Mouse (Mus musculus) fibroblast of lung, adult 2 months (primary cell): ENCODE measurements around the gene Adh5.

Experiments used
- DNase-seq: peaks from one replicate; pipeline ENCODE4 v3.0.0-alpha.2; 2011; ENCODE audit warnings: low read depth

Adh5 gene

DNA sequence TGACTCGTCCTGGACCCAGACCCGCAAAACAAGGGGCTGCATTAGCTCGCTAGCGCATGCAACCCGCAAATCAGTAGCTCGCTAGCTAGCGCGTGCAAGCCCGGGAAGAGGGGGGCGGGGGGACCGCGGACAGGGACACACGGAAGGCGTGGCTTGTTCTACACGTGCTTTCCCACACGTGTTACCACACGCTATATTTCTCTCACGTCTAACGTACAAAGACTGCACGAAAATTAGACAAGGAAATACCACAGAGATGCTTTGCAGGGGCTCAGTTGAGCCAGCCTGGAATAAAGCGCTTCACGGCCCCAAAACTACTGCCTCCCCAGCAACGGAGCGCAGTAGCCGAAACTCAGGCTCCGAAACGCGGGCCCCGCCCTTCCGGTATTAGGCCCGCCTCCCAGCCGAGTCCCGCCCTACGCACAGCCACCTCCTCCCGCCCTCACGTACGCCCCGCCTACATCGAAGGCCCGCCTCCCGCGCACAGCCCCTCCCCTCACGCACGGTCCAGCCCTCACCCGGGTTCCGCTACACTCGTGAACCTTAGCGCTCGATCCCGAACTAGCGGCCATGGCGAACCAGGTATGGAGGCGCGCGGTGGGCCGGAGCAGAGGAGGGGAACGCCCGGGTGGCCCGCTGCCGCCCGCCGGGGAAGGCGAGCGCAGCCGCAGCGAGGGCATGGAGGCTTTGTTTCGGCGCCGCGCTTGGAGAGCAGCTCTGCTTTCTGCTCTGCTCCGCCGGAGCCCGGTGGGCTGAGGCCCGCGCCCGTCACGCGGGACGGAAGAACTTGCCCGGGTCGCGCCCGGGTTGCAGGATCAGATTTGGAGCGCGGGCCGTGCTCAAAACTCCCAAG, at the start of gene Adh5:
TSS of gene Adh5 (plus strand) at position 482 of the 853 bp plus-strand sequence.
- peak; percentile 80 for DNase-seq

DNA sequence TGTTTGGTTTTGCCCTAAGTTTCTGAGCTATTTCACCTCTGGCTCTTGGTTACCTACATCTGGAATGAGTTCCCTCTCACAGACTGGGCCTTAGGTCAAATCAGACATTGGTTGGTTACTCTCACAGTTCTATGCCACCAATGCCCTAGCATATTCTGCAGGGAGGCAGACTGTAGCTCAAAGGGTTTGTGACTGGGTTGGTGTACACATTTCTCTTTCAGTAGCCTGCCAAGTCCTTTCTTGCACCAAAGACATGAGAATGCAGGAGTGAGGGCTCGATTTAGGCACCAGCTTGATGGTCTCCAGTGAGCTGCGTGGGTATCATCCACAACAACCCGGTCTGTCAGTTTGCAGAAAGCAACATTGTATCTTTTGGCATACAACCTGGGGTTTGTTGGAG, 38.0 kb upstream of the Adh5 start:
- no peak for DNase-seq

- no peak for DNase-seq
These were observed 37.6 kb upstream of the Adh5 start for GRCm38 (mm10) chr3:138405341-138405740.

DNA sequence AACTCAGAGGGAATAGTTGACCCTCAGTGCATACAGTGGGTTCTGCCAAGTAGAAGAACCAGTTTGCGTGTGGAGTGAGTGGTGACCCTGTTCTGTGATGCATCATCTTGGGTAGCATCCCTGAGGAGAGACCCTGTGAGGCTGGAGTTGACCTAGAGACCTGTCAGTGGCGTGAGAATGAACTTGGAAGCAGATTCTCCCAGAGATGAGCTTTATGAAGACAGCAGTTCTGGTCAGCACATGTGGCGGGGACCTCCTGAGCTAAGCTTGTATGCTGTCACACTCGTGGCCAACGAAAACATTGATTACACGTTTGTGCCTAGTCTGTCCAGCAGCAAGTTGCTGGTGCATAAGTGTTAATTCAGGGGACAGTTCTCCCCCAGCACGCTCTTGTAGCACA, 37.1 kb upstream of the Adh5 start:
- DNase-seq = no peak

GRCm38 (mm10) chr3:138407920-138408319, 35.0 kb upstream of the Adh5 start:
- no peak for DNase-seq

GRCm38 (mm10) chr3:138409585-138409984, 33.3 kb upstream of the Adh5 start:
- DNase-seq = no peak

GRCm38 (mm10) chr3:138410211-138410610, 32.7 kb upstream of the Adh5 start:
- no peak for DNase-seq

GRCm38 (mm10) chr3:138415121-138415690, 27.7 kb upstream of the Adh5 start, which contains the start of gene Adh4:
TSS of gene Adh4 (plus strand) at chr3:138415466.
- DNase-seq = no peak

DNA sequence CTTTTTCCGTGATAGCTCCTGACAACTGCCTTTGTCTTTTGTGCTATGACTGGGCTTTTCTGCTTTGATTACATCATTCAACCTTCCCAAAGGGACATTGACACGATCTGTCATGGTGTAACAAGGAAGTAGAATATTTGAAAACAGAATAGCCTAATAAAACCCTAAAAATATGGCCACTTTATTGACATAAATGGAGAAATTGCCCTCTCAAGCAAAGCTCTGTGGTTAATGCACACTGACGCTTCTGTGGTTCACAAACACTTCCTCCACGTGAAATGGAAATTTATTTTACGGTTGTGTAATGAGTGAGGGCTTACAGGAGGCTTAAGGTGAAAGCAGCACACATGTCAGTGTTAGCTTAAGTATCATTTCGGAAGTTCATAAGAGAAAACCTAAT, 23.5 kb upstream of the Adh5 start:
- DNase-seq = no peak

DNA sequence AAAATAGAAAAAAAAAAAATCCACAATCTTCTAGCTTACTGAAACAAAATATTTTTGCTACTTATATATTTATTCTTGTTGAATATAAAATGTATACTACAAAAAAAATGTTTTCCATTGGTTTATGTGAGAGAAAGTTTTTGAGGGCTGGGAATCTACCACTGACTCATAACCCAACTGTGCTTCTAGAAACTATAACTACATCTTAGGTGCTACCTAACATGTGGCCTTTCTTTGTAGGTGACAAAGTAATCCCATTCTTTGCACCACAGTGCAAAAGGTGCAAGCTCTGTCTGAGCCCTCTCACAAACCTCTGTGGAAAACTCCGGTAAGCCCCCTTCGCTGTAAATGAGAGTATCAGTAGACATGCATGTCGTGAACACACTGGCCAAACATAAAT, 22.5 kb upstream of the Adh5 start:
- no peak for DNase-seq

DNA sequence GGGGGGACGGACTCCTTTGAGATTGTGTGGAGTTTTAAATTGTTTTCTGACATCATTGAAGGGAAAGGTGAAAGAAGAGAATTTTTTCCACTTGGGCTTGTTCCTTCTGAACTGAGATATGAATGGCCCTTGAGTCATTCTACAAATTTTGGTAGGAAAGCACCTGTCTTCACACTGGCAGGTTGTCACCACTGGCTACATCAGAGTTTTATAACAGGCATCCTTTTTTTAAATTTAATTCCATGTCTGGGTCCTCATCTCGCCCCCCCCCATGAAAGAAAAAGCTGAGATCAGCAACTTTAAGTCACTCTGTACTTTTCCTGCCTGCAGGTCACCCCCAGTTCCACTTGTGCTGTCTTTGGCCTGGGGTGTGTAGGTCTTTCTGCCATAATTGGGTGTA, 19.2 kb upstream of the Adh5 start:
- no peak for DNase-seq

- no peak for DNase-seq
These were observed 18.6 kb upstream of the Adh5 start for GRCm38 (mm10) chr3:138424247-138424646.

DNA sequence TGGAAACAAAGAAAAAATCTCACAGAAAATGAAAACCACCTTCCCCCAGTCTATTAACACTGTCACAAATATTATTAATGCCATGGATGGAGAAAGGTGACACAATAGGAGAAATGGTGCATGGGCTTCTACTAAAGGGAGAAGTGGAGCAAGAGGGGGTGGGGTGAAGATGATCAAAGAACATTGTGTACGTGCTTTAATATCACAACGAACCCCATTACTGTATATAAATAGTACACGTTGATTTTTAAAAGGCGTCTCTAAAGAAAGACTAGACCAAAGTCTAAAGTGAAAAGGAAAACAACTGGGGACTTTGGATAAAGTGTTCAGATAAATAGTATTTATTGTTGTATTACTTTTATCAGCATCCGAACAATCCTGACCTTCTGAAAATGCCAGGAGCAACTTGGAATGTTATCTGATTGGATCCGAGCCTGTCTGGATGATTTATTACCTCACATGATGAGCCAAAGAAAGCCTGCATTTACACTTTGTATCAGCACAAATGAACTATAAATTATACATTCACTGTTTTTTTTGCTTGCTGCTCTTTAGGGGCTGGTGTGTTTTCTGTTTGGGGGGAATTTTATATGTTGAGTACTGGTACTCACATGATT, 12.4 kb upstream of the Adh5 start:
- DNase-seq = no peak

DNA sequence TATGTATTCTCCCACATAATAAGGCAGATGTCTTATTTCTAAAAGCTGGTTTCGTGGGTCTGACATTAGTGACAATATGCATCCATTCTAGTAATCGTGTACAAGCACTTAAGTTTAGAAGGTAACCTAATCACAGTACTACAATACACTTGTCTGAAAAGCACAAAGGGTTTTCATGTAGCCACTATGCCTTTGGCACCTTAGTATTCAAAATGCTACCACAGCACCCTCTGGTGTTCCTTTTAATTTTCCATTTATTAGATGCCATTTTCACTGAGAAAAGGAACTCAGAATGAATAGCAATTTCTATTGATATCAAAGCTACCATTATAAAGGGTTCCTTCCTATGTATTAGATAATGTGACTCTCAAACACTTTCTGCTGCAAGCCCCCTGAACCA, 11.1 kb upstream of the Adh5 start:
- no peak for DNase-seq

DNA sequence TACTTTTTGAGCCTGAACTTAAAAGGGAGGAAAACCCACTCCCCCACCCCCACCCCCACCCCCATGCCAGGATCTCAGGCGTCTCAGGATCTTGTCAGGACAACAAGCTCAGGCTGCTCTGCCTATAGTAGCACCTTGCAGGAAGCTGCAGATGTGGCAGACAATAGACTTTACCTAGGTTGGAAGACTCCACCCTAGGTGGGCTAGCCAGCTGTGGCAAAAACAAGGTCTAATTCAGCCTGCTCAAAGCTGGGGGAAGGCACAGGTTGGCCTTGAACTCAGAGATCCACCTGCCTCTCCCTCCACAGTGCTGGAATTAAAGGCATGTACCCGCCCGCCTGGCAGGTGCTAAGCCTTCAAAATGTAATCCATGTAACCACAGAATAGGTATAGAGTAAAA, 4.2 kb upstream of the Adh5 start:
- DNase-seq = no peak

DNA sequence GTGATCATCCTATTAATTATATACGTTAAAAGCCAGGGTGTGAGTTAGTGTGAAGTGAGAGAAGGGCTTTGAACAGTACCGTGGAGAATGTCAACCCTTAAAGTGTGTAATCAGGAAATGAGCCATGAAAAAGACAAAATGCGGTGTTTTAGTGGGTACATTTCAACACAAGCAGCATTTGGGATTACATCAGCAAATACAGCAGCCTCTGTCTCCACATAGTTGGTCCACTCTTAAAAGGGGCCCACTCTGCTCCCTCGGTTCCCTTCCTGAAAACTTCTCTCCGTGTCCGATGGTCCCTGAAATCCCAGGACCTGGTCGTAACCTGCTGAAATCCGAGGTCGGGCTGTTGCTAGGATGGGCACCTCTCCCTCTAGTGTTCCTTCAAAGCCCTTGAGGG, 690 bp upstream of the Adh5 start:
- no peak for DNase-seq

GRCm38 (mm10) chr3:138443465-138443771, 525 bp downstream of the Adh5 start:
- no peak for DNase-seq

GRCm38 (mm10) chr3:138448077-138448860, 5.4 kb downstream of the Adh5 start:
- DNase-seq = no peak

DNA sequence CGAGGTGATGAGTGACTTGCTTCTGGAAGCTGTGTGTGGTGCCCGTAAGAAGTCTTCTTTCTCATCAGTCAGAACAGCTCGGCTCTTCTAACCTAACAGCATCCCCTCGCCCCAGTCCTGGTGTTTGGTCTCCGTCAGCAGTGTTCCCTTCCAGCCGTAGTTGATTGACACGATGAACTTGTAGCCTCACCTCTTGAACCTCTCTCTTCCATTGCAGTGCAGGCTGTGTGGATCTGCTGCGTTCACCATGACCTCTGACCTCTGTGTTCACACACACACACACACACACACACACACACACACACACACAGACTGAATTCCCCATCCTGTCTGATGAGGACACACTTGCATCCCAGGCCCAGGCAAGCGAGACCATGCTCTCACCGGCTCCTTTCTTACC, 9.3 kb downstream of the Adh5 start:
- DNase-seq = no peak

DNA sequence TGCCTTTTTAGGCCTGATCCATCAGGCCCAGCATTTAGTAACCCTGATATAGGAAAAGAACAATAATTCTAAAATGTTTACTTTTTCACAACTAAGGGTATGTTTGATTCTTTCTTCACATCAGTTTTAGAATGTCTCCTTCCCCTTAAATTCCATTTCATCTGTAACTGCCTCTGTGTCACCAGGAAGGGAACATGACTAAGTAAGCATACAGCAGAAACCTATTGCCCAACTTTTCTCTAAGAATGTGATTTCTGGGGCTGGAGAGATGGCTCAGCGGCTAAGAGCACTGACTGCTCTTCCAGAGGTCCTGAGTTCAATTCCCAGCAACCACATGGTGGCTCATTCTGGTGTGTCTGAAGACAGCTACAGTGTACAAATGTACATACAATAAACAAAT, 11.3 kb downstream of the Adh5 start:
- DNase-seq = no peak

DNA sequence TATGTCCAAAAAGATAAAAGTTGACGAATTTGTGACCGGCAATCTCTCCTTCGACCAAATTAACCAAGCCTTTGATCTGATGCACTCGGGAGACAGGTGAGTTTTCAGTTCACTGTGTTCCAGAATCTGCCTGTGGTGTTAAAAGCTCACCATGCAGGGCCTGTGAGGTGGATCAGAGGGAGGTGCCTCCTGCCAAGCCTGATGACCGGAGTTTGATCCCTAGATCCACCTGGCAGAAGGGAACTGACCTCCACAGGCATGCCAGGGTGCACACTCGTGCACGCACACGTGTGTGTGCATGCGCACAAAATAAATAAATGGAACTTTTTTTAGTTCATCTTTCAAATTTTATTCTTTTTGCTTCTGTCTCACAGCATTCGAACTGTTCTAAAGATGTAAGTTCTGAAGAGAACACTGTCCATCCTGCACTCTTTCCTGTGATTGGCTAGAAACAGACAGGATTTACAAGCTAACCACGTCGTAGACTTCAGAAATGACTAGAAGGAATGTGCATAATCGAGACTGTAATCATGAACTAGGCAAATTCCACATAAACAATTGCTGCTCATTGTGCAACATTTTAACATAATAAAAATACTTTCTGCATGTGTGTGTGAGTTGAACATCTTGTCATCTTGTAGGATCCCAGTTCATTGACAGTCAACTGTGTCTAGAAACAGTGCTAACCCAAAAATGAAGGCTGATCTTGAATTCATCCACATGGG, 12.0 kb downstream of the Adh5 start:
- DNase-seq = no peak

DNA sequence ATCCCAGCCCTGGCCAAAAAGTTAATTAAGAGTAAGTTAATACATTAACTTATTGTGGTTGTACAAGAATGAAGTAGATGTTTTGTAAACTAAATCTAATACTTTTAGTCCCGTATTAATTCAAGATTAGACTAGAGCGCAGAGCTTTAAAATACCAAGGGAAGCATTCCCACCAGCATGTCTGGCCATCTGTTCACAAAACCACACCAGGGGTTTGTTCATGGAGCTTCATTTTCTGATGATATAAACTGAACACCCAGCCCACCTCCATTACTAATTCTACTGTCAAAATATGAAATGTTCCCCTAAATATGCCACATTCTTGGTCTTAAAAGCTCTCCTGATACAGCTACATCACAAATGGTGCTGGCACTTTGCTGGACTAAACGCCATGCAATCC, 15.5 kb downstream of the Adh5 start:
- no peak for DNase-seq
